Mouse (Mus musculus) kidney, adult 2 months (tissue): ENCODE measurements around the gene Anxa9.

Experiments
- CTCF ChIP-seq: fragments of 200-500 bp; conservative IDR thresholded peaks from 2 replicates; pipeline ENCODE4 v1.5.1; 2011; ENCODE audit warnings: low read depth, mild to moderate bottlenecking, control low read depth, low read length, moderate library complexity, mixed read lengths; ENCODE audit not compliant: insufficient read depth, insufficient read length
- POLR2A ChIP-seq: fragments of 200-500 bp; IDR thresholded peaks from one replicate; pipeline ENCODE4 v1.6.1; 2011; ENCODE audit warnings: low read depth, low read length, control low read depth

DNA sequence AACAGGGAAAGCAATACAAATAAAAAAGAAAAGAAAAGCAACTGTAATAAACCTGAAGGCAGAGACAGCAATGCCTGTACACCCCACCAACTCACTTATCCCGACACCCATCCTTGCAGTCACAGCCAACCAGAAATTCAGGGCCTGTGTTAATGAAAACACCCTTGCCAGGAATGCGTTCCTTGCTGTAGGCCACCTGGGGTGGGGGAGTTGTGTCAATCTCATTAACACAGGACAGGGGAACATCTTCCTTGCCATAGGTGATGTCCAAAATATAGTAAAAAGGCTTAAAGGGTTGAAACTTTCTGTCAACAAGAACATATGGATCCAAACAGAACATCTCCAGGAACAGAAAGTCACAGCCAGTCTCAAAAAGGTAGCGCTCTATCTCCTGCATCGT, 31.3 kb upstream of the Anxa9 start:
- no peak for TF ChIP-seq CTCF
- no peak for TF ChIP-seq POLR2A
